Mouse (Mus musculus) myocyte (in vitro differentiated cells): ENCODE measurements around the gene Ppp1r15a.

ENCODE experiments used
- E2F4 ChIP-seq: IDR thresholded peaks from one replicate; pipeline ENCODE4 v1.6.1; 2011; ENCODE audit warnings: mild to moderate bottlenecking, control low read depth, moderate library complexity; ENCODE audit not compliant: insufficient read depth
- MAX ChIP-seq: IDR thresholded peaks from one replicate; pipeline ENCODE4 v1.6.1; 2011; ENCODE audit warnings: low read depth, mild to moderate bottlenecking, control low read depth
- MYOD1 ChIP-seq, 3 experiments: IDR thresholded peaks; one replicate each; pipeline ENCODE4 v1.6.1; 2011; ENCODE audit warnings: control low read depth in 2 of 3, low read depth in 2 of 3, mild to moderate bottlenecking in 2 of 3, moderate library complexity in 1 of 3; ENCODE audit not compliant: insufficient read length in 2 of 3, control insufficient read depth in 1 of 3
- MYOG ChIP-seq, 3 experiments: IDR thresholded peaks; one replicate each; pipeline ENCODE4 v1.6.1; 2011; ENCODE audit warnings: control low read depth in 2 of 3, low read depth in 2 of 3, mild to moderate bottlenecking in 2 of 3; ENCODE audit not compliant: insufficient read length in 2 of 3, control insufficient read depth in 1 of 3, insufficient read depth in 1 of 3
- POLR2A ChIP-seq: IDR thresholded peaks from one replicate; pipeline ENCODE4 v1.6.1; 2011; ENCODE audit warnings: low read depth, mild to moderate bottlenecking, control low read depth, moderate library complexity; ENCODE audit not compliant: insufficient read length
- REST ChIP-seq: IDR thresholded peaks from one replicate; pipeline ENCODE4 v1.6.1; 2011; ENCODE audit warnings: mild to moderate bottlenecking, control low read depth, moderate library complexity; ENCODE audit not compliant: insufficient read depth, insufficient read length
- SRF ChIP-seq: IDR thresholded peaks from one replicate; pipeline ENCODE4 v1.6.1; 2011; ENCODE audit warnings: low read depth; ENCODE audit not compliant: control insufficient read depth, insufficient read length
- TCF12 ChIP-seq: IDR thresholded peaks from one replicate; pipeline ENCODE4 v1.6.1; 2011; ENCODE audit warnings: mild to moderate bottlenecking, control low read depth; ENCODE audit not compliant: poor library complexity, insufficient read depth, severe bottlenecking
- TCF3 ChIP-seq: IDR thresholded peaks from one replicate; pipeline ENCODE4 v1.6.1; 2011; ENCODE audit warnings: low read depth, control low read depth; ENCODE audit not compliant: insufficient read length
- USF1 ChIP-seq: IDR thresholded peaks from one replicate; pipeline ENCODE4 v1.6.1; 2011; ENCODE audit warnings: low read depth, mild to moderate bottlenecking, control low read depth, moderate library complexity

GRCm38 (mm10) chr7:45570103-45570741 lies 44.2 kb upstream of the Ppp1r15a start, which contains the start of gene Bcat2:
- peak; percentile 77 for TF ChIP-seq POLR2A
- TF ChIP-seq USF1, result no peak
- TF ChIP-seq TCF12, result no peak
- TF ChIP-seq SRF, result no peak
- no peak for TF ChIP-seq TCF3
- TF ChIP-seq MYOG (IDR thresholded peaks at IDR 0.05; ENCODE audit: control insufficient read depth in 1 of 3, insufficient read depth in 1 of 3, insufficient read length in 2 of 3, low read depth in 2 of 3), result peak in 2 of 3 experiments; percentile 44 to 79
- no peak for TF ChIP-seq E2F4
- TF ChIP-seq MYOD1 (IDR thresholded peaks at IDR 0.05; ENCODE audit: control insufficient read depth in 1 of 3, insufficient read length in 2 of 3, low read depth in 2 of 3), result peak in 2 of 3 experiments; percentile 55 to 90
- TF ChIP-seq REST, result no peak
- TF ChIP-seq MAX, result no peak
